Mouse (Mus musculus) monocyte, adult 2 months (primary cell): ENCODE measurements at regions not wholly inside any gene's neighbourhood (a gene's known extent, or its start where the extent isn't known, plus 50 kb on each side); places are given as distances from the start of the nearest gene placed in this dataset.
"Not testable (repeated sequence)": the region's sequence is repeated elsewhere in the genome, so short reads cannot be mapped to it uniquely, and the experiment has no call there.

ENCODE experiments used
- DNase-seq, 2 experiments: peaks; one replicate each; pipeline ENCODE4 v3.0.0; 2022; ENCODE audit warnings: low spot score in 2 of 2, low read depth in 1 of 2

DNA sequence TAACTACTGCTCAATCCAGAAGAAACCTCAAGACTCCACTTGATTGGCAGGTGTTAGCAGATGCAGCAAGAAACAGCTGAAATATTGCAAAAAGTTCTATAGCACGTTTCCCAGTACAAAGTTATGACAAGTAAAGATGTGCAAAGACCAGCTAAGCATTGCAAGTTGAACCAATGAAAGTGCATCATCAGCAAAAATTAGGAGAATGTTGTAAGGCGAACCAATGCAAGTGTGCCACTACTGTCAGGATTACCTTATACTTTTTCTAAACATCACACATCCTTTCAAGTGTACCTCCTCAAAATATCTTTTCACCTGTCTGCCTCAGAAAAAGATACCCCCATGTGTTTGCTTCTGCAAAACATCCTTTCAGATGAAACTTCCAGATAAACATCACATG lies 244.7 kb downstream of the Slco6d1 start:
- no peak for DNase-seq

DNA sequence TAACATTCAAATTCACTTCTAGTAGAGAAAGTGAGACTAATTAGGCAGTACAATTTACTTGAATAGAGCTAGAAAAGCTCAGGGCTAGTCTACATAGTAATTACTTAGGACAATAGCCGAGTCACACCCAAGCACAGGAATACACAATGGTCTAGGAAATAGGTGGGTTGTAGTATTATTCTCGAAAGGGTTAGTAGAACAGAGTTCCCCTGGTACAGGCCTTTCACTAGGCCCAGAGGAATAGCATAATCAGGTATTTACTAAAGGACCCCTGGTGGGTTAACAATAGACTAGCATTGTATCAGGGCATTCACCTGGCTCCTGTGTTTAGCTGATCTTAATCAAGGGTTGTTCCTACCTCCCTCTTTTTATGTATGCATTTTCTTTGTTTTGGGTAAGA lies 246.5 kb downstream of the Slco6d1 start:
- not testable (repeated sequence) for DNase-seq

DNA sequence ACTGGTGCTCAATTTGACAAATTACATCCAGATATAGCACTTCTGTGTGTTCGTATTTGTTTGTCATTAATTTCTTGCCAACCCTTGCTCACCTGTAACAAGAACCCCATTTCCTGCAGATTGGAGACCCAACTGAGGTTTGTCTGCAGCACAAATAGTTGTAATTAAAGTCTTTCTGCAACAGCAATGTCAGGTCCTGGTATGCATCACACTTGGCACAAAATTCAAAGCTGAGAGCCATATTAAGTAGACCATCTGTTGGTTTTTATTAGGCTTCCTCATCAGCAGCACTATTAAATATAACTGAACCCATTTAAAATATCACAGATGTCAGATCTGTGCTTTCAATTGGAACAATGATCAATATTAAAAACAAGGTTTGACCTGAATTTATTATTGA lies 247.0 kb downstream of the Slco6d1 start:
- DNase-seq: no peak

DNA sequence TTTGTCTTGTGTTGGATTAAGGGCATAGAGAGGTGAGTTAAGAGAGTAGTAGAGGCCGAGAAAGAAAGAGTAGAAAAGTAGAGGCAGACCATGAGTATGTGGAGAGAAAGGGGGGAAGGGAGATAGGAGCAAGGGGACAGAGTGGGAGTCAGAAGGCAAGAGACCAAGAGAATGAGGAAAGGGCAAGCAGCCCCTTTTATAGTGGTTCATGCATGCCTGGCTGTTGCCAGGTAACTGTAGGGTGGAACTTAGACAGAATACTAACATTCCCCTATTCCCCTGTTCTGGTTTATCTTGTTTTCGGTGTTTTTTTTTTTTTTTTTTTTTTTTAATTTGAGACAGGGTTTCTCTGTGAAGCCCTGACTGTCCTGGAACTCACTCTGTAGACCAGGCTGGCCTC lies 247.7 kb downstream of the Slco6d1 start:
- DNase-seq: no peak

- DNase-seq: no peak
Observed at GRCm38 (mm10) chr1:98678686-98679085, 257.8 kb downstream of the Slco6d1 start.

DNA sequence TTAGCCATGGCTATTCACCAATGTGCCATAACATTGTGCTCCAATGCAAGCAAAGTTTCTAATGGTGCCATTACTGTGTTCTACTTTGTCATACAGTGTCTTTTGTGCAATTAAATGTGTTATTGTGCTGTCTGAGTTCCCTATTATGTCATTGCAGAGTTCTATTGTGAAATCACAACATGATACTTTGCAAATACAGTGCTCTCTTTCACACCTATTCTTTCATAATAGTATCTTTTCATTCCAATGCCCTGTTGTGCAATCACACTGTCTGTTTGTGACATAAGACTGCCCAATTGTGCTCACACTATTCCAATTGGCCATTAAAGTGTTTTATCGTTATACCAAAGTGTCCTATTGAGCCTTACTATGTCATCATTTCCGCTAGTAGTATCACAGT lies 292.9 kb downstream of the Slco6d1 start:
- no peak for DNase-seq

GRCm38 (mm10) chr1:98714307-98714706 lies 293.4 kb downstream of the Slco6d1 start:
- DNase-seq: no peak

DNA sequence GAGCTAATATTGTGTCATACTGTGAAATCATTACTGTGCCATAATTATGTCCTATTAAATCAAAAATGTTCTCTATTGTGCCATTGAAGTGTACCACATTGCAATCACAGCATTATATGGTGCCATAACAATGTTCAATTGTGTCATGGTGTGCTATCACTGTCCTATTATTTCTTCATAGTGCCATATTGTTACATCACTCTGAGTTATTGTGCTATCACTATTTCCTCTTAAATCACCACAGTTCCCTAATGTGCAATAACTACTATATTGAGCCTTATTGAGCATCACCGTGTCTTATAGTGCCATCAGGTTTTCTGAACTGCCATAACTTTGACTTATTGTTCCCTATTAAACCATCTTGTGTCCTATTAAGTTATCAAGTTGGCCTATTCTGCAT lies 299.7 kb downstream of the Slco6d1 start:
- no peak for DNase-seq

DNA sequence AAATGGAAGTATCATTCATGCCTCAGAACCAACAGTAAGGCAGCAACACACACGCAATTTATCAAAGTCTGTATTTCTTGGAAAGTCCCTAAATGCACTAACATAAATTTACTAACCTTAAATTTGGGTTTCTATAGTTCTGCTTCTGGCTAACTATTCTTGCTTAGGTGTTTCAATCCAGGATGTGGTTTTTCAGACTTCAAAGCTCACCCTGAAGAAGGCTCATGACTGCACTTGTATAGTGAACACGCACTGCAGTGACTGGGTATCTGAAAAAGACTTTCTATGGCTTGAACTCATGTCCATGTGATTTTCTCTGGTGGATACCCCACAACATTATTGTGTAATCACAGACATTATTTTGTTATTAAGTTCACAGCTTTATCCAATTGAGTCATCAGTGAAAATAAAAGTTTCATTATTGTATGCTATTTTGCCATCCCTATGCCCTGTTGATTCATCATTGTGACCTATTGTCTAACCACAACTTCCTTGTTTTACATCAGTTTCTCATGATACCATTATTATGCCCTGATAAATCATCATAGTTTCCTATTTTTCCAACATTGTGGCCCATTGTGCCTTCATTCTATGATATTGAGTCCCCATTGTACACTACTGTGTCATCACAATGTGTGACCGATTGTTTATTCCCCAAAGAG lies 306.6 kb downstream of the Slco6d1 start:
- DNase-seq: peak in 1 of 2 experiments; percentile 1

GRCm38 (mm10) chr1:98748886-98749285 lies 328.0 kb downstream of the Slco6d1 start:
- no peak for DNase-seq

DNA sequence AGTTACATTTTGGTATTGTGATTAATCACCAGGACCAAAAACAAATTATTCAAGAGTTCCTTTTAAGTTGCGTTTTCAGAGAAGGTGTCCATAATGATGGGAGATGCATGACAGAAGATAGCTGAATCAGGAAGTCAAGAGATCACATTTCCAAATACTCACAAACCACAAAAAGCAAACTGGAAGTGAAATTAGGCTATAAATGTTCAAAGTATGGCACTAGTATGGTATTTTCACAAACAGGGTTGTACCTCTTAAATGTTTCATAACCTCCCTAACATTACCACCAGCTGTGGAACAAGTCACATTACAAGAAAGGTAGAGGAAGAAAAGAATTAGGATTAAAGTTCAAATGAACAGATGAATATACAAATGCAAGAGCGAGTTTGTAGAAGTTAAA lies 367.6 kb downstream of the Slco6d1 start:
- DNase-seq: no peak

GRCm38 (mm10) chr1:98793320-98793719 lies 372.4 kb downstream of the Slco6d1 start:
- no peak for DNase-seq

DNA sequence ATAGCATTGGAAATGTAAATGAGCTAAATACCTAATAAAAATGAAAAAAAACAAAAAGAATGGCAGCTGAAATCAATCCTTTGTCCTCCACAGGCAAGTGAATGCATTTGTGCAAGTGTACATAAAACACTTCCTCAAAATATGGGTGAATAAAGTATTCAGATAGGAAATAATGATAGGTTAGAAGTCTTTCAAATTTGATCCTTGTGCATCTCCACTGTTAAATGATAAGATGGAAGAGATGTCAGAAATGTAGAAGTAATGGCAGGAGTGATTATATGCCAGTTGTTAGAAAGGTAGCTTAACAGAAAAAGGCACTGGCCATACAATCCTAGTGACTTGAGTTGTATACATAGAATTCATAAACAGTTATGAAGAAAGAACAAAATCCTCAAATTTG lies 391.6 kb downstream of the Slco6d1 start:
- no peak for DNase-seq

GRCm38 (mm10) chr1:98813990-98814389 lies 393.1 kb downstream of the Slco6d1 start:
- no peak for DNase-seq

DNA sequence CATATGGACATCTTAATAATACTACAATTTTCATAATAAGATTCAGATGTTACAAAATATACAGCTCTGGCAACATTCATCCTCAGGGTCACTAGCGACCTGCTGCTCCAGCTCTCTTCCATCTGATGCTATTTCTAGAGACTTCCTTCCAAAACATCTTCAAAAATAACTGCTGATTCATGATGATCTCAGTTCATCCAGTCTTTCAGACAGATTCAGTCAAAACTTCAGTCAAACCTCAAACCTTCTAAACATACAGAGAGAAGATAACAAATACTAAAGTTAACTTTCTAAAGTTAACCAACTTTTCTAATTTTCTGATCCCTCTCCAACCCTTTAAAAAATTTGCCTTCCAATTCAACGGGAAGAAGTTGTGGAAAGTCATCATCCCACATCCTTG lies 397.2 kb downstream of the Slco6d1 start:
- no peak for DNase-seq

GRCm38 (mm10) chr1:98860236-98860635 lies 439.3 kb downstream of the Slco6d1 start:
- no peak for DNase-seq

- no peak for DNase-seq
Observed at GRCm38 (mm10) chr1:98906260-98906659, 485.3 kb downstream of the Slco6d1 start.

DNA sequence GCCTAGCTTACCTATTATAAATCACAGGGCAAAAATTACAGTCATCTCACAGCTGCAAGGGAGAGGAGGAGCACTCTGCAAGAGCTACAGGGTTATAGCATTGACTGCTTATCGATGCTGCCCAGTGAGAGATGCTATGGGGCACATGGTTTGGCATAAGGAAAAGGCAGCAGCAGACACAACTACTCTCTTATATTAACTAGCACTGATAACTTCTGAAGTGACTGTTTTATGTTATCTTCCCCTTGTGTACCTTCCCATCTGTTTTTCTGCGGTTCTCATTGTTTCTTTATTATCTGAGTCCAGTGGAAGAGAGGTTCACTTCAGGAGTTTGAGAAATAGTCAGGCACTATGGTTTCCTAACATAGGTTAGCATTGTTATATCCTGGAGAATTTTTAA lies 502.1 kb downstream of the Slco6d1 start:
- DNase-seq: no peak

GRCm38 (mm10) chr1:98924933-98925332 lies 504.0 kb downstream of the Slco6d1 start:
- DNase-seq: no peak

- DNase-seq: no peak
Observed at GRCm38 (mm10) chr1:98930926-98931325, 510.0 kb downstream of the Slco6d1 start.

- DNase-seq: no peak
Observed at GRCm38 (mm10) chr1:98932239-98932638, 511.3 kb downstream of the Slco6d1 start.

DNA sequence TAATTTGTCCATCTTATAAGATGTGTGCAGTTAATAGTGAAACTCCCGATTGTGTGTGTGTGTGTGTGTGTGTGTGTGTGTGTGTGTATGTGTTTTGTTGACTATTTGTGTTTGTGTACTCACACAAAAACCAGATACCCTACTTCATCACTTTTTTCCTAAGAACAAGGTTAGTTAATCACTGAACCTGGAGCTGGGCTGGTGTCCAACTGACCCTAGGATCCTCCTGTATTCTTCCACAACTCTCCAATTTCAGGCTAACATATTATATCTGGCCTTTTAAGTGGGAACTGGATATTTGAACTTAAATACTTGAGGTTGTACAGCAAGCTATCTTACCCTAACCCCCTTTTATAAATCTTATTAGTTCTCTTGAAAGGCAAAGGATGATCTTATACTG lies 556.8 kb downstream of the Slco6d1 start:
- DNase-seq: no peak
